8 mouse cellular contexts compared by ENCODE assay signal in the genomic region with DNA sequence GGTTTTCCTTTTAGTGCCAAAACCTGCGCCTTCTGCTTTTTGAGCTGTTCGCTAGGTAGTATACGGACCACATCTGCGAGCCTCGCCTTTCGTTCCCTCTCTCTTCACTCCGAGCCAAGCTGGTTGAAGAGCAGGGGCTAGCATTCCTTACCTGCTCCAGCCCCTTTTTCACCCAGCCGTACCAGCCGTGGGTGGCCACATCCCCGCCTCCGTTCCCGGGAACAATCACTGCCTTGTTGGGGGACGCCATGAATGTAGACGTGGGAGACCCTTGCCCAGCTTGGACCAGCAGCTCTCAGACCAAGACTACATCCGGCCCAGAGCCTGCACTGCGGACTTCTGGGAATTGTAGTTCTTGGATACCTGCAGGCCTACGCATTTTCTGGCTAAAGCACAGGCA. TPM values are rescaled to one million over a fixed set of nuclear protein-coding genes. Genes with fewer than 3 reads are reported as not detected.
DNase-seq lines count a peak whose midpoint lies in the region; ATAC-seq and TF ChIP-seq lines count a peak whose summit lies in the region.

Gene Rbbp9 (minus strand): TSS at position 341 of the 400 bp plus-strand sequence.

- peaks cover 9% of the 10 kb centered on the region; the same call in 1 of the 2 replicates for H3K4me1 ChIP-seq in neural tube, embryonic 14.5 days (ENCODE audit: control insufficient read depth, insufficient read depth, low read length)

- peak within 1 kb of the TSS; percentile 62 for H3K9ac ChIP-seq in neural tube, embryonic 14.5 days (replicated peaks; ENCODE audit: low read depth, low read length)

- ATAC-seq in frontal cortex, adult (ENCODE audit: low TSS enrichment): peak; percentile 93
- peak; percentile 88 for ATAC-seq in hematopoietic stem cell, adult 5-6 weeks (replicated peaks in 1 of 2; ENCODE audit: insufficient read depth in 1 of 2, low FRiP score in 2 of 2, low TSS enrichment in 1 of 2, low read depth in 1 of 2, poor library complexity in 2 of 2, severe bottlenecking in 2 of 2)
- peak; percentile 97 for ATAC-seq in neural tube, embryonic 14.5 days (ENCODE audit: low read depth)

- peaks cover 8% of the 10 kb centered on the region; the same call in 1 of the 2 replicates for H3K36me3 ChIP-seq in neural tube, embryonic 14.5 days (ENCODE audit: control insufficient read depth, insufficient read depth, low read length)

- peak; percentile 79 for DNase-seq in NIH3T3 (ENCODE audit: low read depth)
- DNase-seq in cerebellum, adult 9-10 months: peak; percentile 75
- DNase-seq in layer of hippocampus, adult 2 months (ENCODE audit: low spot score in 2 of 2): peak; percentile 57 to 74
- DNase-seq in lung, adult 18-20 months: peak; percentile 37 to 48
- peak; percentile 40 to 42 for DNase-seq in thymus, adult 18-20 months

- no peaks in the 10 kb centered on the region for H3K9me3 ChIP-seq in neural tube, embryonic 14.5 days (ENCODE audit: control insufficient read depth, low read length)

- H3K4me3 ChIP-seq in layer of hippocampus, adult 2 months: peak within 1 kb of the TSS; percentile 90
- peak within 1 kb of the TSS; percentile 67 for H3K4me3 ChIP-seq in neural tube, embryonic 14.5 days (ENCODE audit: low read depth, low read length)

- WGBS in neural tube, embryonic 14.5 days: under 1% methylated on average over 17 of the region's 17 CpGs

- no peaks in the 10 kb centered on the region for H3K27me3 ChIP-seq in neural tube, embryonic 14.5 days (ENCODE audit: control insufficient read depth, insufficient read depth, low read length)

- TF ChIP-seq CTCF in layer of hippocampus, adult 2 months (conservative IDR thresholded peaks at IDR 0.05): no peak

- peak within 1 kb of the TSS; percentile 94 for H3K27ac ChIP-seq in layer of hippocampus, adult 2 months
- peak within 1 kb of the TSS; percentile 78 for H3K27ac ChIP-seq in neural tube, embryonic 14.5 days (ENCODE audit: low read depth, low read length)

- H3K4me2 ChIP-seq in neural tube, embryonic 14.5 days (ENCODE audit: low read depth, low read length): peak within 1 kb of the TSS; percentile 60

RNA-seq across cellular contexts. Expression of gene Rbbp9, which starts in this region (rescaled TPM):
- 17.6 and 18.2 TPM in 2 replicates for total RNA-seq in hematopoietic stem cell, adult 5-6 weeks (2017)
- total RNA-seq in layer of hippocampus, adult 2 months (2021): 10 to 100 TPM; 28.1 to 30.2 TPM
- polyA plus RNA-seq in neural tube, embryonic 14.5 days (2014; fragmentation: Nextera tagmentation; extraction: Ambion mirVana): 56.0 and 58.9 TPM in 2 replicates

Comparison
In these comparisons a context has a peak if more than half of its experiments do, and no peak if none do; other contexts are left out.
1. Peak in every context shown above with its lines: DNase-seq, ATAC-seq, H3K4me3 ChIP-seq and H3K27ac ChIP-seq.